Mouse (Mus musculus) regulatory T cell (primary cell): ENCODE measurements at regions not wholly inside any gene's neighbourhood (a gene's known extent, or its start where the extent isn't known, plus 50 kb on each side); places are given as distances from the start of the nearest gene placed in this dataset.

ENCODE experiments used
- in situ Hi-C: fragments of 300-600 bp; cut with MboI, MseI; formaldehyde crosslinking; loops from one replicate; pipeline ENCODE4 v1.15.1; 2025; ENCODE audit warnings: high pct_unique_total_duplicates

DNA sequence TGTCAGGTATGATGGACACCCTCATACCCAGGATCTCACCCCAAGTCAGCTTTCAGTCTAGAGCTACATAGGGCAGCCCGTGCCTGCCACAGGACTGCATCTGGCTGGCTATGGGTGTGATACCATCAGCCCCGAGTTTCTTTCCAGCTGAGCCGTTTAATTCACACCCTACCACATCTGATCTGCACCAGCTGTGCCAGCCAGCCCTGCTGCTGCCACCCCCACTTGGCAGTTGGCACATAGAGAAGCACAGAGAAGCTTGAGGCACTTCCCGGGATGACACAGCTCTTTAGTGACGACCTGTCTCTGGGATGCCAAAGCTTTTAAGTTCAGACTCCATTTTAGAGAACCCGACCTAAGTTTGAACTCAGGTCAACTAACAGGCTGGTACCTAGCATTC lies 51.8 kb upstream of the Zdhhc25 start:
- in situ Hi-C loops, result no loop called here
